Comparison of ENCODE assay signal across 1 mouse cellular context in genomic region chr6:83024421-83024820, GRCm38 (mm10).
TF ChIP-seq lines count a peak whose summit lies in the region.

No protein-coding gene starts in this region.

TF ChIP-seq in myocyte, 11 proteins besides CTCF, POLR2A, EP300 and RAD21 (continued from another document):
- TF ChIP-seq MYOD1 (IDR thresholded peaks at IDR 0.05; ENCODE audit: control insufficient read depth in 1 of 3, insufficient read length in 2 of 3, low read depth in 2 of 3) (no peak), SRF (IDR thresholded peaks at IDR 0.05; ENCODE audit: control insufficient read depth, insufficient read length, low read depth) (no peak), USF1 (IDR thresholded peaks at IDR 0.05; ENCODE audit: low read depth) (no peak), REST (IDR thresholded peaks at IDR 0.05; ENCODE audit: insufficient read depth, insufficient read length) (no peak)
